Mouse (Mus musculus): Measurements from ENCODE around the gene Vmn1r33. TPM values are rescaled to one million over a fixed set of nuclear protein-coding genes. Genes with fewer than 3 reads are reported as not detected.

Vmn1r33 gene
- not detected in 2 replicates for polyA plus RNA-seq (2012; rRNA removed)

GRCm38 (mm10) chr6:66618182-66618581, at the start of gene Vmn1r33:
Gene Vmn1r33, minus strand, starts transcription at chr6:66618282.

GRCm38 (mm10) chr6:66643779-66644178, 25.7 kb upstream of the Vmn1r33 start, which contains the start of gene Vmn1r34:
Gene Vmn1r34, minus strand, starts transcription at chr6:66643879.

Other genes starting within 250 kb of the Vmn1r33 start
- 35.9 and 44.4 TPM in 2 replicates for gene Mad2l1, start 82.9 kb downstream of the Vmn1r33 start, polyA plus RNA-seq (2012; rRNA removed)
- not detected in 2 replicates for gene Vmn1r32, start 58.2 kb downstream of the Vmn1r33 start, polyA plus RNA-seq (2012; rRNA removed)
- gene Vmn1r34, start 25.6 kb upstream of the Vmn1r33 start, polyA plus RNA-seq (2012; rRNA removed) = not detected in 2 replicates
- not detected in 2 replicates for gene Vmn1r35, start 67.6 kb upstream of the Vmn1r33 start, polyA plus RNA-seq (2012; rRNA removed)
- gene Vmn1r36, start 100.9 kb upstream of the Vmn1r33 start, polyA plus RNA-seq (2012; rRNA removed) = not detected in 2 replicates
- gene Vmn1r37, start 111.1 kb upstream of the Vmn1r33 start, polyA plus RNA-seq (2012; rRNA removed) = not detected in 2 replicates
- not detected in 2 replicates for gene Vmn1r38, start 164.3 kb upstream of the Vmn1r33 start, polyA plus RNA-seq (2012; rRNA removed)
- not detected in 2 replicates for gene Vmn1r39, start 192.3 kb upstream of the Vmn1r33 start, polyA plus RNA-seq (2012; rRNA removed)

Data from central nervous system, embryonic 14 days (tissue).